Mouse (Mus musculus): ENCODE measurements around the gene Atg7.

DNA sequence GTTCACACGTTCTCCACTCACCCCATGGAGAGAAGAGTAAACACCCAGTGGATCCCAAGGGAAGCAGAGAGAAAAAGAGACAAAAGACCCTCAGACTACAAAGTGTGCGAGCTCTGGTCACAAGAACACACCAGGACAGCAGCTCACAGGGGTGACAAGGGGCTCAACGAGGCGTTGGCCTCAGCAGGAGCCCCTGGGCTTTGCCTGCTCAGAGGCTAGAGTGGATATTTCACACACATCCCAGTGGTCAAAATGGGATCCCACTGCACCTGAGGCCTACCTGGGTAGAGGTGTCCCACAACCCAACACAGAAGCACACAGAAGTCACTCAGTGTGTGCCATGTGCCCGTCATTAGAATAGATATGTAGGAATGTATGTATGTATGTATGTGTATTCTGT is 242.2 kb downstream of the Atg7 start:
- no peak for TF ChIP-seq POLR2A (IDR thresholded peaks at IDR 0.05; ENCODE audit: low read depth, low read length)
- no peak for TF ChIP-seq CTCF (IDR thresholded peaks at IDR 0.05; ENCODE audit: extremely low read depth, insufficient read length, insufficient replicate concordance, low read depth, low read length)

Data from small intestine, adult 2 months (tissue).